Mouse (Mus musculus) midbrain, embryonic 14.5 days (tissue): ENCODE results near the gene Slc6a21. TPM values are rescaled to one million over a fixed set of nuclear protein-coding genes. Genes with fewer than 3 reads are reported as not detected.
A peak's percentile ranks its signal among the peaks of the same experiment; 100 is the strongest.
"Not testable (repeated sequence)": the region's sequence is repeated elsewhere in the genome, so short reads cannot be mapped to it uniquely, and the experiment has no call there.

Source experiments
- ATAC-seq: fragments of 200-750 bp; cut with Nextera tagmentation; 2 replicates; pipeline ENCODE4 v1.8.0; 2017; ENCODE audit warnings: moderate number of reproducible peaks, moderate library complexity; ENCODE audit not compliant: low FRiP score, low TSS enrichment
- DNase-seq: peaks from one replicate; pipeline ENCODE4 v3.0.0-alpha.2; 2015
- H3K27ac ChIP-seq: fragments of 300-500 bp; sonication (generic); replicated peaks from 2 replicates; pipeline ENCODE4 v1.5.1; 2014; ENCODE audit warnings: mild to moderate bottlenecking, low read depth, low read length, moderate library complexity
- H3K27me3 ChIP-seq: fragments of 300-500 bp; sonication (generic); 2 replicates; pipeline ENCODE4 v1.6.1; 2014; ENCODE audit warnings: low read length, control low read depth, mixed read lengths; ENCODE audit not compliant: control insufficient read depth, insufficient read depth
- H3K36me3 ChIP-seq: fragments of 300-500 bp; sonication (generic); 2 replicates; pipeline ENCODE4 v1.6.1; 2014; ENCODE audit warnings: low read length, control low read depth; ENCODE audit not compliant: control insufficient read depth, insufficient read depth
- H3K4me1 ChIP-seq: fragments of 300-500 bp; sonication (generic); 2 replicates; pipeline ENCODE4 v1.6.1; 2014; ENCODE audit warnings: mild to moderate bottlenecking, antibody characterized with exemption, low read length, control low read depth; ENCODE audit not compliant: control insufficient read depth, insufficient read depth
- H3K4me2 ChIP-seq: fragments of 300-500 bp; sonication (generic); 2 replicates; pipeline ENCODE4 v1.6.1; 2014; ENCODE audit warnings: mild to moderate bottlenecking, low read length, moderate library complexity
- H3K4me3 ChIP-seq: fragments of 300-500 bp; sonication (generic); replicated peaks from 2 replicates; pipeline ENCODE4 v1.5.1; 2014; ENCODE audit warnings: low read depth, low read length
- H3K9ac ChIP-seq: fragments of 300-500 bp; sonication (generic); replicated peaks from 2 replicates; pipeline ENCODE4 v1.6.1; 2014; ENCODE audit warnings: mild to moderate bottlenecking, low read length, moderate library complexity
- H3K9me3 ChIP-seq: fragments of 300-500 bp; sonication (generic); 2 replicates; pipeline ENCODE4 v1.6.1; 2016; ENCODE audit warnings: low read length, control low read depth, mixed read lengths; ENCODE audit not compliant: control insufficient read depth
- WGBS: fragments of 180-500 bp; shearing (Covaris S2); extraction: QIAGEN DNeasy Blood & Tissue Kit; methylation state at CpG from one replicate; pipeline ENCODE4 v1.1.7; 2014; 5-methylcytosine and 5-hydroxymethylcytosine counted together
- polyA plus RNA-seq: library from polyadenylated mRNA; unstranded; fragments of >200 nt; fragmentation: Nextera tagmentation; extraction: Ambion mirVana; gene quantifications from 2 replicates; pipeline ENCODE4 v1.2.1, GENCODE M21; 2014

The Slc6a21 gene
- polyA plus RNA-seq, 1 experiment from 2014 or later: not detected

DNA sequence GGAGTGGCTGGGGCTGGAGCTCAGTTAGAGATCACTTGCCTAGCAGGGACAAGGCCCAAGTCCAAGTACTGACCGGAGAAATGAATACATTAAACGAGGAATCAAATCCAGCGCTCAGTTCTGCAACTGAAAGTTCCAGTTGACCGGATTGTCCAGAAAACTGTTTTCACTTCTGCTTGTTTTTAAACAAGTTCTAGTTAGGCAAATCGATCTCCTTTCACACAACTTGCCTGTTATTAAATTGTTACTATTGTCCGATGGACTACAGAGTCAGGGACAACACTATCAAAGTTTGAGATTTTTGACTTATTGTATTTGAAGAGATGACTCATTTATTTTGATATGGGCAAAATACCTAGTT is 35.9 kb upstream of the Slc6a21 start:
- Histone ChIP-seq H3K9me3 (no peaks in the 10 kb centered on the region), H3K27ac (no peak overlapping the region), H3K4me2 (peak overlapping the region; percentile 66), H3K27me3 (peaks cover 3% of the 10 kb centered on the region; the same call in 1 of the 2 replicates), H3K4me3 (no peak overlapping the region), H3K4me1 (peaks cover 6% of the 10 kb centered on the region; the same call in 1 of the 2 replicates), H3K9ac (no peak overlapping the region), H3K36me3 (no peaks in the 10 kb centered on the region)
- 81% methylated on average over 6 of the region's 6 CpGs for WGBS
- DNase-seq: no peak
- no peak for ATAC-seq

DNA sequence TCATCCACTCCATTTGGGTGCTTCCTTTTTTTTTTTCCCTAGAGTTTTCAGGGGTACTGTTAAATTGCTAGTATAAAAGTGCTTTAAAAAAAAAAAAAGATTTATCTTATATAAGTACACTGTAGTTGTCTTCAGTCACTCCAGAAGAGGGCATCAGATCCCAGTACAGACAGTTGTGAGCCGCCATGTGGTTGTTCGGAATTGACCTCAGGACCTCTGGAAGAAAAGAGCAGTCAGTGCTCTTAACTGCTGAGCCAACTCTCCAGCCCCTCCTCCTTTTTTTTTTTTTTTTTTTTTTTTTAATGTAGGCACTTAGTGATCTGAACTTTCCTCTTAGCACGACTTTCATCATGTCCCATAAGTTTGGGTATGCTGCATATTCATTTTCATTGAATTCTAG is 29.6 kb upstream of the Slc6a21 start:
- no peaks in the 10 kb centered on the region for H3K4me1 ChIP-seq
- H3K36me3 ChIP-seq: no peaks in the 10 kb centered on the region
- H3K4me2 ChIP-seq: no peak overlapping the region
- H3K9me3 ChIP-seq: no peaks in the 10 kb centered on the region
- DNase-seq: no peak
- H3K27ac ChIP-seq: no peak overlapping the region
- WGBS: 30% methylated on average over 3 of the region's 3 CpGs
- H3K4me3 ChIP-seq: no peak overlapping the region
- no peak for ATAC-seq
- no peak overlapping the region for H3K9ac ChIP-seq
- no peaks in the 10 kb centered on the region for H3K27me3 ChIP-seq

DNA sequence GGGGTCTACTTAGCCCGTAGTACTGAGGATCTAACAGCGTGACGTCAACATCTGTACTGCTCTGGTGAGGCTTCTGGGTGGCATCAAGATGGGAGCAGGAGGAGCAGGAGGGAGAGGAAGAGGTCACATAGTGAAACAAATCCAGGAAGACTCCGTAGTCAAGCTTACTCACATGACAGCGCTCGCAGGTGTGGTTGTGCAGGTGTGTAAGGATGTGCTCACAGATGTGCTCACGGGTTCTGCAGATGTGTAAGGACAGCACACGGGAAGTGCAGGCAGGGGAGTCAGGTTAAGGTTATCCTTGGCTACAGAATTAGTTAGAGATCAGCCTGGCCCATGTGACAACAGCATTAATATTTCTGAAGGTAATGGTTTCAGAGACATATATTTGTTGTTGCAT is 23.5 kb upstream of the Slc6a21 start:
- no peak for ATAC-seq

DNA sequence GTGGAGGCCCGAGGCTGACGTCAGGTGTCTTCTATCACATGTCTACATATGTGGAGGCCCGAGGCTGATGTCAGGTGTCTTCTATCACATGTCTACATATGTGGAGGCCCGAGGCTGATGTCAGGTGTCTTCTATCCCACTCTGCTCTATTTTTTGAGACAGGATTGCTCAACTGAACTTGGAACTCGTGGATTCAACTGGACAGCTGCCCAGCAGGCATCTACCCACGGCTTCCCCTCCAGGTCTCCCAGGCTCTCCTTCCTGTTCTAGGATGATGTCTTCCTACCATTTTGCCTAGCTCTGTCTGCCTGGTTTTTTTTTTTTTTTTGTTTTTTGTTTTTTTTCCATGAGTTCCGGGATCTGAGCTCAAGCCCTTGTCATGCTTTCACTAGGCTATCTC is 21.5 kb upstream of the Slc6a21 start:
- H3K4me3 ChIP-seq, H3K27ac ChIP-seq, H3K9me3 ChIP-seq, H3K4me2 ChIP-seq, H3K36me3 ChIP-seq, DNase-seq, H3K4me1 ChIP-seq, H3K9ac ChIP-seq, ATAC-seq, H3K27me3 ChIP-seq: not testable (repeated sequence)
- WGBS: 86% methylated on average over 5 of the region's 7 CpGs

More for the DNA sequence above, 23.5 kb upstream of the Slc6a21 start:
- no peaks in the 10 kb centered on the region for H3K27me3 ChIP-seq
- H3K36me3 ChIP-seq: no peaks in the 10 kb centered on the region
- WGBS: 94% methylated on average over 8 of the region's 8 CpGs
- H3K4me2 ChIP-seq: no peak overlapping the region
- no peaks in the 10 kb centered on the region for H3K4me1 ChIP-seq
- H3K9me3 ChIP-seq: no peaks in the 10 kb centered on the region
- no peak overlapping the region for H3K27ac ChIP-seq
- DNase-seq: no peak
- no peak overlapping the region for H3K9ac ChIP-seq
- no peak overlapping the region for H3K4me3 ChIP-seq

DNA sequence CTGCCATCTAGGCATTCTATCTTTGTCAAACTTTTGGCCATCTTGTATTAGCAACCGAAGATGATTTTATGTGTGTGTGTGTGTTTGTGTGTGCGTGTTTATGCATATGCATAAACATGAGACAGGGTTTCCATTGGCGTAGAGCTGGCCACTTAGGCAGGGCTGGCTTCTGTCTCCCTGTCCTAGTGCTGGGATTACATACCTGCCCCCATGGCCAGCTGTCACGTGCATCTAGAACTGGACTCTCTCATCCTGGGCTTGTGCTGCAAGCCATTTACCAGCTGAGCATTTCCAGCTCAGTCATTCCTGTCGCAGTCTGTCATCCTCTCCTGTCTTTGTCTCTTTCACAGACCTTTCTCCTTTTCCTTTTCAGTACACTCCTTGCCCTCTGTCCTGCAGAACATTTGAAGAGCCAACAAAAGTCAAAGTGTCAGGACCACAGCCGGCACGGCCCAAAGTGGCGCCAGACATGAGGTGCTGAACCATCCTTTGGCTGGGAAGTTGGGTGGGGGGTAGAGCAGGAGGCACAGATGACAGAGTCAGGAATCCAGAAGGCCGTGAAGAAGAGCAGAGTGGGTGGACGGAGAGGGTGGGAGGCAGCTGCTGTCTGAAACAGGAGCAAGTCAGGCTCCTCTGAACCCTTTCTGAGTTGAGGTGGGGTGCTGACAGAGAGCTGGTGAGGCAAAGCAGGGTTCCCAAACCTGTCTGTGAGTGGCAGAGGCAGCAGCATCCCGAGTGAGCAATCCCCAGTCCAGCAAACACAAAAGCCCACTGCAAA is 20.1 kb upstream of the Slc6a21 start:
- no peak for DNase-seq

DNA sequence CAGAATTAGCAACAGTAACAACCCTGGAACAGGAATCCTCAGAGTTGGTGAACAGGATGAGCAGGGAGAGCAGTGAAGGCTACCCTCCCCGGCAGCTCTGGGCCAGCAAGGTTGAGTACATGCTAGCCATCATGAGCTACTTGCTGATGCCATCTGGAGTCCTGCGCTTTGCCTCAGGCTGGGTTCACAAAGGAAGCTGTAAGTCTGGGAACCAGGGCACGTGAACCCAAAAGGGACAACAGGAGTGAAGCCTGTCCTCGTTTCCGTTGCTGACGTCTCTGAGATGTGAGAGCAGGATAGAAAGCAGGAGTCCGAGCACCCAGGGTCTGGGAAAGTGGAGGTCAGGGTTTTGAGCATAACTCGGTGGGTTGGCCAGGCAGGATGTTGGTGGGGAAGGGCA is 18.0 kb upstream of the Slc6a21 start:
- no peak for ATAC-seq
- H3K4me3 ChIP-seq: no peak overlapping the region
- H3K36me3 ChIP-seq: no peaks in the 10 kb centered on the region
- H3K9ac ChIP-seq: no peak overlapping the region
- no peaks in the 10 kb centered on the region for H3K9me3 ChIP-seq
- no peaks in the 10 kb centered on the region for H3K4me1 ChIP-seq
- no peak overlapping the region for H3K4me2 ChIP-seq
- H3K27me3 ChIP-seq: no peaks in the 10 kb centered on the region
- no peak for DNase-seq
- WGBS: 91% methylated on average over 8 of the region's 8 CpGs
- no peak overlapping the region for H3K27ac ChIP-seq

More for the DNA sequence above, 20.1 kb upstream of the Slc6a21 start:
- Histone ChIP-seq H3K4me3 (no peak overlapping the region), H3K4me1 (no peaks in the 10 kb centered on the region), H3K27me3 (no peaks in the 10 kb centered on the region), H3K36me3 (no peaks in the 10 kb centered on the region), H3K9ac (no peak overlapping the region), H3K9me3 (no peaks in the 10 kb centered on the region), H3K27ac (no peak overlapping the region), H3K4me2 (no peak overlapping the region)
- ATAC-seq: no peak
- WGBS: 66% methylated on average over 11 of the region's 11 CpGs

DNA sequence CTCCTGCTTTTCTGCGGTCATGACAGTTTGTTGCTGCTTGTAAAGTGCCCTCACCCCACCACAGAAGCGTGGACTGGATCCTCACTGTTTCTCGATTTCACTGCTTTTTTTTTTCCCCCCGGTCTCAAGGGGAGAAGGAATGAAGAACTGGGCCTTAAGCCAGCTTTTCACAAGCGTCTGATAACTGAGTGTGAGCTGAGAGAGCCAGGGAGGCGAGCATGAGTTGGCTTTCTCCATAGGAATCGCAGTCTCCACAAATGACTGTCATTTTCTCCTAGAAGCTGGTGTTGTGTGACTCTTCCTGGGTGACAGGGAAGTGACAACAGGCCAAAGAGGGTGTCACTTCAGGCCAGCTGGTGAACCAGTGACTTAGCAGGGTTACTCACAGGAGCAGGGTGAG is 15.0 kb upstream of the Slc6a21 start:
- Histone ChIP-seq H3K9ac (no peak overlapping the region), H3K4me3 (no peak overlapping the region), H3K27me3 (no peaks in the 10 kb centered on the region), H3K9me3 (no peaks in the 10 kb centered on the region), H3K4me2 (no peak overlapping the region), H3K27ac (no peak overlapping the region), H3K36me3 (no peaks in the 10 kb centered on the region), H3K4me1 (no peaks in the 10 kb centered on the region)
- no peak for DNase-seq
- WGBS: 68% methylated on average over 7 of the region's 7 CpGs
- no peak for ATAC-seq

DNA sequence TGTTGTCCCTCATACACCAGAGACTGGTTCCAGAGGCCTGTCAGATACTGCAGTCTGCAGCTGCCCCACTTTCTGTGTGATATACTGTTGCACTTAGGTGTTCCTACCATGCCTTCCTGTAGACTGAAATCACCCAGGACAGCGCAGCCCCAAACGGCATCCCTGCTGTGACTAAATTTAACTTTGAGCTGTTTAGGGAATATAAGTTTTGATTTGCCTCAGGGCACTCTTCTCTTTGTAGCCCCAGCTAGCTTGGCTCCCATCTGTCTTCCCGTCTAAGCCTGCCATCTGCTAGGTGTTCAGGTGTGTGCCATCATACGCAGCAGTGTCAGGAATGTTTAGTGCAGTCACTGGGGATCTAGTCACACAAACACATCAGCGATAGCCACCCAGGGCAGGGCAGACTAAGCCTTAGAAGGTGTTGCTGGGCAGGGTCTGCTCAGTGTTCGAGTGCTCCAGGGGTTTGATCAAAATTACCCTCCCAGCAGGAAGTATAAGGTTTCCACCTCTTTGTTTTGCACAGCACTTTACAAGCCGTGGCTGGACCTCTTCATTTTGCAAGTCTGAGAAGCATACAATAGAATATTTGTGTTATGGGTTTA is 14.2 kb upstream of the Slc6a21 start:
- no peak for ATAC-seq
- no peak for DNase-seq
- H3K9ac ChIP-seq: no peak overlapping the region
- no peaks in the 10 kb centered on the region for H3K27me3 ChIP-seq
- WGBS: 75% methylated on average over 7 of the region's 7 CpGs
- no peaks in the 10 kb centered on the region for H3K9me3 ChIP-seq
- H3K4me3 ChIP-seq: no peak overlapping the region
- no peak overlapping the region for H3K4me2 ChIP-seq
- H3K27ac ChIP-seq: no peak overlapping the region
- no peaks in the 10 kb centered on the region for H3K4me1 ChIP-seq
- no peaks in the 10 kb centered on the region for H3K36me3 ChIP-seq

DNA sequence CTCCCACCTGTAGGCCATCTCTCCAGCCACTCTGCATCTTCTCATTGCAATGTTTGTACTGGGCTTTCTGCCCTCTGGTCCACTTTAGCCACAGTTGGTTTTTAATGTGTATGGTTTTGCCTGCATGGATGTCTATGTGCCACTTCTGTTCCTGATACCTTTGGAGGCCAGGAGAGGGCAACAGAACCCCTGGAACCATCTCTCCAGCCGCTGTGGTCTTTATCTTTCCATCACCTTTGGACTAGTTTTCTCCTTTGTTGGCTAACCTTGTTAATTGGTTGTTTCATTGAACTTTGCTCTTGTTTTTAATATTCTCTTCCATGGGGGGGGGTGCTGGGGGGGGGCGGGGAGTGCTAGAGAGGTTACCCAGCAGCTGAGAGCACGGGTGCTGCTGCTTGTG is 13.0 kb upstream of the Slc6a21 start:
- Histone ChIP-seq H3K4me2 (no peak overlapping the region), H3K27ac (no peak overlapping the region), H3K36me3 (no peaks in the 10 kb centered on the region), H3K27me3 (no peaks in the 10 kb centered on the region), H3K4me1 (no peaks in the 10 kb centered on the region), H3K9me3 (no peaks in the 10 kb centered on the region), H3K4me3 (no peak overlapping the region), H3K9ac (no peak overlapping the region)
- DNase-seq (no peak), ATAC-seq (no peak)
- WGBS: 83% methylated on average over 3 of the region's 3 CpGs
